Mouse (Mus musculus): ENCODE measurements around the gene Amigo3.

Amigo3 gene

GRCm38 (mm10) chr9:108090611-108091120, 37.7 kb downstream of the Amigo3 start:
- DNase-seq: no peak

GRCm38 (mm10) chr9:108093586-108093985, 40.6 kb downstream of the Amigo3 start:
- DNase-seq: no peak

- peak; percentile 97 for DNase-seq
Measured at GRCm38 (mm10) chr9:108094184-108094941, 41.4 kb downstream of the Amigo3 start, which contains the start of gene Apeh. Gene Apeh, minus strand, starts transcription at chr9:108094606.

GRCm38 (mm10) chr9:108094998-108095411, 42.0 kb downstream of the Amigo3 start:
- DNase-seq: peak; percentile 41

- peak; percentile 85 for DNase-seq
Measured at GRCm38 (mm10) chr9:108095518-108095917, 42.6 kb downstream of the Amigo3 start.

GRCm38 (mm10) chr9:108095949-108096712, 43.2 kb downstream of the Amigo3 start:
- DNase-seq: no peak

GRCm38 (mm10) chr9:108099619-108100018, 46.7 kb downstream of the Amigo3 start:
- no peak for DNase-seq

- DNase-seq: peak; percentile 59
Measured at GRCm38 (mm10) chr9:108104766-108105548, 52.0 kb downstream of the Amigo3 start.

All from embryo, embryonic 11 days (tissue).